Comparison of ENCODE assay signal across 21 mouse cellular contexts in genomic region chr19:20881205-20881604, GRCm38 (mm10).
"Had no signal": no experiment of that assay in that cellular context is flagged by ENCODE, and none has a peak within 500 bp of the region (broad histone marks: within the 10 kb centered on the region; RNA-seq: fewer than 3 reads in every experiment).

No protein-coding gene starts in this region.

- H3K27me3 ChIP-seq: limb, embryonic 12.5 days; limb, embryonic 15.5 days; liver, embryonic 12.5 days; liver, embryonic 15.5 days; megakaryocyte, embryonic 14.5 days; midbrain, embryonic 13.5 days; neural tube, embryonic 13.5 days; stomach, embryonic 15.5 days had no signal

- H3K4me3 ChIP-seq: limb, embryonic 12.5 days; limb, embryonic 15.5 days; liver, embryonic 12.5 days; liver, embryonic 15.5 days; megakaryocyte, embryonic 14.5 days; midbrain, embryonic 10.5 days; midbrain, embryonic 13.5 days; myocyte; neural tube, embryonic 13.5 days; stomach, embryonic 15.5 days had no signal

- H3K4me1 ChIP-seq: limb, embryonic 12.5 days; limb, embryonic 15.5 days; liver, embryonic 12.5 days; liver, embryonic 15.5 days; midbrain, embryonic 10.5 days; midbrain, embryonic 13.5 days; neural tube, embryonic 13.5 days; stomach, embryonic 15.5 days had no signal

- H3K36me3 ChIP-seq: limb, embryonic 12.5 days; limb, embryonic 15.5 days; liver, embryonic 12.5 days; liver, embryonic 15.5 days; midbrain, embryonic 10.5 days; midbrain, embryonic 13.5 days; neural tube, embryonic 13.5 days; stomach, embryonic 15.5 days had no signal

- H3K27ac ChIP-seq: limb, embryonic 12.5 days; limb, embryonic 15.5 days; liver, embryonic 12.5 days; liver, embryonic 15.5 days; midbrain, embryonic 10.5 days; midbrain, embryonic 13.5 days; neural tube, embryonic 13.5 days; stomach, embryonic 15.5 days had no signal

- DNase-seq: kidney, postnatal 25 days; left cerebral cortex, postnatal 4 days; lung, adult 2 months; lung, postnatal 14 days; lung, postnatal 4 days; retina, postnatal 1 day; right cerebral cortex, postnatal 25 days; spleen, adult 18-20 months; thymus, postnatal 25 days had no signal

- ATAC-seq: intestine, embryonic 16.5 days; liver, embryonic 12.5 days; midbrain, embryonic 13.5 days; midbrain, embryonic 16.5 days had no signal
